Mouse (Mus musculus): ENCODE results near the gene Nkx6-1. TPM values are rescaled to one million over a fixed set of nuclear protein-coding genes. Genes with fewer than 3 reads are reported as not detected.

The Nkx6-1 gene
- polyA plus RNA-seq, 1 experiment = 0.21 TPM

GRCm38 (mm10) chr5:101646961-101647575 lies 17.7 kb downstream of the Nkx6-1 start:
- peaks cover 49% of the 10 kb centered on the region for H3K27me3 ChIP-seq (replicated peaks)

GRCm38 (mm10) chr5:101645071-101645470 lies 19.7 kb downstream of the Nkx6-1 start:
- no peak overlapping the region for H3K4me3 ChIP-seq (replicated peaks)
- no peaks in the 10 kb centered on the region for H3K36me3 ChIP-seq (replicated peaks; ENCODE audit: low read length)
- H3K27me3 ChIP-seq (replicated peaks) = peaks cover 39% of the 10 kb centered on the region
- peaks cover 7% of the 10 kb centered on the region; the same call in 1 of the 2 replicates for H3K4me1 ChIP-seq
- H3K9me3 ChIP-seq = peaks cover 15% of the 10 kb centered on the region
- TF ChIP-seq FLI1 (IDR thresholded peaks at IDR 0.05; ENCODE audit: low read length) = no peak
- TF ChIP-seq GATA1 (IDR thresholded peaks at IDR 0.05; ENCODE audit: borderline replicate concordance, low read length) = no peak

More at GRCm38 (mm10) chr5:101646961-101647575, 17.7 kb downstream of the Nkx6-1 start:
- Histone ChIP-seq H3K4me1 (peaks cover 7% of the 10 kb centered on the region; the same call in 1 of the 2 replicates), H3K36me3 (replicated peaks; ENCODE audit: low read length) (no peaks in the 10 kb centered on the region), H3K9me3 (peaks cover 22% of the 10 kb centered on the region), H3K4me3 (replicated peaks) (no peak overlapping the region)
- TF ChIP-seq GATA1 (IDR thresholded peaks at IDR 0.05; ENCODE audit: borderline replicate concordance, low read length) (no peak), FLI1 (IDR thresholded peaks at IDR 0.05; ENCODE audit: low read length) (no peak)

- Histone ChIP-seq H3K36me3 (replicated peaks; ENCODE audit: low read length) (no peaks in the 10 kb centered on the region), H3K9me3 (no peaks in the 10 kb centered on the region), H3K27me3 (replicated peaks) (no peaks in the 10 kb centered on the region), H3K4me3 (replicated peaks) (no peak overlapping the region), H3K4me1 (no peaks in the 10 kb centered on the region)
- TF ChIP-seq GATA1 (IDR thresholded peaks at IDR 0.05; ENCODE audit: borderline replicate concordance, low read length) (no peak), FLI1 (IDR thresholded peaks at IDR 0.05; ENCODE audit: low read length) (no peak)
These were observed 26.7 kb downstream of the Nkx6-1 start for GRCm38 (mm10) chr5:101638101-101638500.

Other genes starting within 250 kb of the Nkx6-1 start
- 0.76 TPM in 1 of 2 replicates, not detected in the other for gene Cds1, start 100.1 kb upstream of the Nkx6-1 start, polyA plus RNA-seq (2012; ENCODE audit: insufficient read depth, low replicate concordance)